Comparison of ENCODE assay signal across 31 mouse cellular contexts in the genomic region with DNA sequence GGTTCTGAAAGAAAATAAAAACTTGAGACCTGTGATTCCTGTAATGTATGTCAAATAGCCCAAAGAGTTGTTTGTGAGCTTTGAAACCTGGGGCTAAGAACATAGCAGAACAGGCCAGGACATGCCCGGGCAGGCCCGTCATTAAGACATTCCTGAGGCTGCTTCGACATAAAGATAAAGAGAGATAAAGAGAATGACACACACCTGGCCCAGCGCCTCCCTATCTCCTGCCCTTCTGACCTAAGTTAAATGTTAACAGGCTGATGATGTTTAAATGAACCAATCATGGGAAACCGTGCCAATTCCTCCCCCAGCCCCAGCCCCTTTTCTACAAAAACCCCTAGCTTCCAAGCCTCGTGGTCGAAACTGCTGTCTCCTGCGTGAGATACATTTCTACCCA. TPM values are rescaled to one million over a fixed set of nuclear protein-coding genes. Genes with fewer than 3 reads are reported as not detected.
"Had no signal": no experiment of that assay in that cellular context is flagged by ENCODE, and none has a peak within 500 bp of the region (broad histone marks: within the 10 kb centered on the region; RNA-seq: fewer than 3 reads in every experiment).

No protein-coding gene starts in this region.

RNA-seq across cellular contexts. Expression of a gene that starts 10.1 kb away (rescaled TPM):
- total RNA-seq: left cerebral cortex, adult 2 months; left cerebral cortex, adult 8-10 months; left cerebral cortex, postnatal 10 days; left cerebral cortex, postnatal 14 days; left cerebral cortex, postnatal 25 days; left cerebral cortex, postnatal 36 days; left cerebral cortex, postnatal 4 days; megakaryocyte progenitor cell, adult 5-6 weeks; megakaryocyte, adult 5-6 weeks; megakaryocyte-erythroid progenitor cell, adult 5-6 weeks; midbrain, postnatal 0 days; monocyte, adult 5-6 weeks had no signal
- polyA plus RNA-seq: limb, embryonic 10.5 days; limb, embryonic 11.5 days; limb, embryonic 12.5 days; limb, embryonic 13.5 days; limb, embryonic 14.5 days; limb, embryonic 15.5 days; lung, embryonic 14.5 days; lung, embryonic 15.5 days; lung, embryonic 16.5 days; lung, postnatal 0 days; macrophage; midbrain, embryonic 10.5 days; midbrain, embryonic 11.5 days; midbrain, embryonic 12.5 days; midbrain, embryonic 13.5 days; midbrain, embryonic 14.5 days; midbrain, embryonic 15.5 days; midbrain, postnatal 0 days; myocyte; neural tube, embryonic 11.5 days had no signal

RNA-seq across cellular contexts. Expression of a gene that starts 47.4 kb away (rescaled TPM):
- total RNA-seq: megakaryocyte progenitor cell, adult 5-6 weeks; megakaryocyte, adult 5-6 weeks; megakaryocyte-erythroid progenitor cell, adult 5-6 weeks; monocyte, adult 5-6 weeks had no signal
